Mouse (Mus musculus) cerebellum, adult 9-10 months (tissue): ENCODE data around the gene Gm4737.
"Not testable (repeated sequence)": the region's sequence is repeated elsewhere in the genome, so short reads cannot be mapped to it uniquely, and the experiment has no call there.

ENCODE experiments used
- DNase-seq: peaks from one replicate; pipeline ENCODE4 v3.0.0; 2022

The Gm4737 gene

GRCm38 (mm10) chr16:46154832-46155231 lies at the start of gene Gm4737:
Gene Gm4737, minus strand, starts transcription at chr16:46155077.
- DNase-seq: not testable (repeated sequence)

DNA sequence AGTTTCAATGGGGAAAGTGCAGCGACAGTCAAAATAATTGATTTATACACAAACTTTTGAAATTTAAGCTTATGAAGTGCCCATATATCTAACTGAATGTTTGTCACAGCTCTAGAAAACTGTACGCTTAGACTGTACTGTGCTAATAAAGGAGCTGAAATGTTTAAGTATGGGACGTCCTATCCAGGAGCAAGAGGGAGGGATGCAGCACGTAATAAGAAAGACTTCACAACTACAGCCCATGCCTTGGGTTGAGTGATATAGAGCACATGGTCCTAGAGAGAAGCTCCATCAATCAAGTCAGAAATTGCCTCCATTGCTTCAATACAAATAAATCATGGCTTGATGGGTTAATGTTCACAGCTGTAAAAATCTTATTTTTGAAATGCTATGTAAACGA lies 40.9 kb upstream of the Gm4737 start:
- DNase-seq: no peak

- DNase-seq: no peak
Measured at GRCm38 (mm10) chr16:46183096-46183495, 28.2 kb upstream of the Gm4737 start.

DNA sequence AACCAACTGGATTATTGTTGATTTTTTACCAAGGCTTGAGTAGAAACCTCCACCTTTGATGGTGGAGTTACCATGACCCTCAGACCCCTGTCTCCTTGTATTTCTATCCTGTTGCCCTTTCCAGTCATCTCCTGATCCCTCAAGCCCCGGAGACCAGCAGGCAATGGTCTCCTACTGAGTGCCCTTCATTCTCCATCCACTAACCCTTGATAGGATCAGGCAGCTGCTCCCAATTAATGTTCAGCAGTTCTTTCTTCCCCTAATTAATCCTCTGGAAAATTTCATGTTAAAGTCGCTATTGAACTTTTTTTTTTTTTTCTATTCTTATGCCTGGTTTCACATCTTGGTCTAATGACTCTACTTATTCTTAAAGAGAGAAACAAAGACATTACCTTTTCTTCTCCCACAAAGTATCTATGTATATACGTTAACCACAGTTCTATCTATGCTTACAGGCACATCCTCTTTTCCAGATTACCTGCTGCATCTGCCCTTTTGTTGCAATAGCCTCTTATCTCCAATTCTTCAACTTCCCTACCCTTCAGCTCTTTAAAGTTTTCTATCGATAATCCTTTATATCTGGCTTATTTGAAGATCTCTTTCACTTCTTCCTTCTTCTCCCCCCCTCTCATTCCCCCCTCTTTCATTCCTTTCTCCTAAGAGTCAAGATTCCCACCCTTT lies 23.4 kb upstream of the Gm4737 start:
- DNase-seq: no peak

GRCm38 (mm10) chr16:46173039-46173438 lies 18.2 kb upstream of the Gm4737 start:
- DNase-seq: no peak

DNA sequence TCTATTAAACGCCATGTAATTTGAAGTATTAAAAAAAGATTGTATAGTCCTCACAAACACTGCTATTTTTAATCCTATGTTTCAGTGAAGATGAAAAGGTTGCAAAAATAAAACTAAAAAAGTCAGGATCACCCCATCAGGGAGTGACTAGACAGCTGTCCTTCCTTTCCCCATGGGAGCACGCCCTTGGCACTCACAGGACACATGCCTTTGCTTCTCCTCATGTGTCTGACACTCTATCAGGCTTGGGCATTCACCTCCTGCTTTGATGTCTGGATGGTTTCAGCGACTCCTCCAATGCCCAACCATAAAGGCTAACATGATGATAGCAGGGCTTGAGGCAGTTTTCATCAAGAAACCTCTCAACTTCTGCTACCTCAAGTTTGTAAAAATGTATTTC lies 12.1 kb upstream of the Gm4737 start:
- DNase-seq: no peak

DNA sequence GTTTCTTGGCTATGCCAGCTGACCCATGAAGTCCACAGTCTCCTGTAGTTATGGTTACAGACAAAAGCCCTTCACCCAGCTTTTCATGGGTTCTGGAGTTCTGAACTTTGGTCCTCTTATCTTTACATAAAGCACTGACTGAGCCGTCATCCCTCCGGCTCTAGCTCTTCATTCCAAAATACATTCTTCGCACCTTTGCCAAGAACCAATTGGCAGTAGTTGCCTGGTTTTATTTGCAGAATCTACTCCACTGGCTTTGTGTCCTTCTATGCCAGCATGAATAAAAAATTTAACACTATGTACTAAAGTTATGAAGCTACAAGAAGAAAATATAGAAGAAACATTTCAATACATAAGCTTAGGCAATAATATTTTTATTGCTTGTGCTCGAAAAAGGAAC lies 10.4 kb upstream of the Gm4737 start:
- no peak for DNase-seq

DNA sequence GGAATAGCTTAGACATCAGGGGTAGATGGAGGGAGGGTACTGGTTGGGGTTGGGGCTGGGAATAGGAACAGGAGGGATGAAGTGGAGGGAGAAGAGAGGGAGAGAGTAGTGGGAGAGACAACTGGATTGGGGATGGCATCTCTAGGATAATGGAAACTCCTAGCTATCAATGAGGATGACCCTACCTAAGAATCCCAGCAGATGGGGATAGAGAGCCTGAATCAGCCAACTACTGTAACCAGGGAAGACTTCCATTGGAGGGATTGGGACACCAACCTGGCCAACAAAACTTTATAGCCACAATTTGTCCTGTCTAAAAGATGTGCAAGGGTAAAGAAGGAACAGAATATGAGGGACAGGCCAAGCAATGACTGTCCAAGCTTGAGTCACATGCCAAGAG lies 3.7 kb downstream of the Gm4737 start:
- DNase-seq: no peak

- no peak for DNase-seq
Measured at GRCm38 (mm10) chr16:46148661-46149341, 6.1 kb downstream of the Gm4737 start.

DNA sequence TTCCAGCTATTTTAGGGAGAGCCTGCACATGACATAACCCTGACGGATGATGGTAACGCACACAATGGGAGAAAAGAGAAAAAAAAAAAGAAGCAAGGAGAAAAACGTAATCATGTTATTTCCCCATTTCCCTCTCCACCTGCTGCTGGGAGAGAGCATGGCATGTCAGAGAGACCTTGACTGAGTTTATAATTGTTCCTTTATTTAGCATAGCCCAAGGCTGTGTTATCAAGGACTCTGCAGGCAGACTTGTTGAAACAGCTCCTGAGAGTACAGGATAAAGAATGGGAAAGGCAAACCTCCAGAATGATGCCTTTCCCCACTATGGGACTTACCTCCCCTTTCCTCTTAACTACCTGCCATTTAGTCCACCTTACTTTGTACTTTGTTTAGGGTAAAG lies 7.9 kb downstream of the Gm4737 start:
- no peak for DNase-seq

DNA sequence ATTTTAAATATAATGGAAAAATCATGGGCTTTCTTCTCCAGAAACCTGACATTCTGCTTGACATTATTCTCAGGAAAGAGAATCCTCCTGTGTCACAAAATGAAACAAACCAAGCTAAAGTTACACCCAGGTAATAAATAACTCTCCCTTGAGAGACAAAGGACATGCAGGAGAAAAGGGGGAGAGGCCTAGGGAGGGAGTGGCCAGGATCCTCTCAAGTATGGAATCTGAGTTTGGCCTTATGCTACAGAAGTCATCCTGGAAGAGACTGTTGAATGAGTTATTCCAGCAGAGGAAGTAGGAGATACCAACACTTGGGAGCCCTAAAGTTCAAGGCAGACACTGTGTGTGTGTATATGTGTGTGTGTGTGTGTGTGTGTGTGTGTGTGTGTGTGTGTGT lies 32.6 kb downstream of the Gm4737 start:
- no peak for DNase-seq

GRCm38 (mm10) chr16:46121420-46121819 lies 33.5 kb downstream of the Gm4737 start:
- no peak for DNase-seq

DNA sequence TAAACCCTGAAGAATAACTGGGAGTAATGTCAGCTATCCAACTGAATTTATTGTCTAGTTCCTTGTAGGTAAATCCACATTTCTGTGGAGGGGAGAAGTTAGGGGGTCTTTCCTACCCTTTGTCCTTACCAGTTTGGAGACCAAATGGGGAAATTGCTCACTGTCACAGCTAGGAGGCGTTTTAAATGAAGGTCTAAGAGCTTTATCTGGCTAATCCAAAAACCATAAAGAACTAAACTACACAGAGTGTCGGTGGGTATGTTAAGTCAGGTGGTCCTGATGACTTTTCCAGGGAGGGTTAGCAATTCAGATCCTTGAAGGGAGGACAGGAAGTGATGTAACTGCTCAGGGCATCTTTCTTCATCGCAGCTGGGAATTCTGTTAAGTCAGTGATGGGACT lies 34.3 kb downstream of the Gm4737 start:
- DNase-seq: no peak

- no peak for DNase-seq
Measured at GRCm38 (mm10) chr16:46120020-46120419, 34.9 kb downstream of the Gm4737 start, which contains the start of gene Cd96. Gene Cd96, minus strand, starts transcription at chr16:46120251.

DNA sequence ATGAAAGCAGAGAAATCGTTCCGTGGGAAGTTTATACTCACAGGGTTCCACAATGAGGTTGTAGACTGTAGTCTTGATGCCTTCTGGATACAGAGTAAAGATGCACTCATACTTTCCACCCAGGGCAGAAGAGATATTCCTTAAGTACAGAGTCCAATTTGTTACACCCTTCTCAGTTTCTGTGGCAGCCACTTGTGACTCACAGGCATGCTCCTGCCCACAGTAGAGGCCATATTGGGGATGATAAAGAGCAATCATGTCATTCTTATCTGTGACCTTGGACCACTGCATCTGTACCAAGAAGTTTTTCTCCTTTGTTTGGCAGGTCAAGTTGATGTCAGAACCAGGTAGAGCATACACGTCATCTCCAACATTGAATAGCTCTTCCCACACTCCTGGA lies 37.2 kb downstream of the Gm4737 start:
- DNase-seq: no peak

- DNase-seq: no peak
Measured at GRCm38 (mm10) chr16:46114727-46115126, 40.1 kb downstream of the Gm4737 start.

- DNase-seq: no peak
Measured at GRCm38 (mm10) chr16:46109536-46109935, 45.3 kb downstream of the Gm4737 start.

- DNase-seq: no peak
Measured at GRCm38 (mm10) chr16:46107431-46107830, 47.4 kb downstream of the Gm4737 start.

DNA sequence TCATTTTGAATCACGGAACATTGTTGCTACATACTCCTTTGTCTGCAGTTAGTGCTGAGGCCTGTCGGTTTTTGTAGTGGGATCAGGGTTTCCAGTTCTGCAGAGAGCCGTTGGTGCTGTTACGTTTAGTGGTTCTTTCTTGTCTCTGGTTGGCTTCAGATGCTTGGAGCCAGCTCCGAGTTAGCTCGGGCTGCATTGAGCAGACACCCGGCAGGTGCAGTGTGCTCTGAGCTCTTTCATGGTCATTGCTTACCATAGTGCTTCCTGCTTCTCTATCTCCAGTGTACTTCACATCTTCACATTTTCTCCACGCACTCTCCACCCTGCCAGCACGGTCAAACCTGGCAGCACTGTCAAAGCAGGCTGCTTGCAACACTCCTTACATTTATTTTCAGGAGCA lies 50.4 kb downstream of the Gm4737 start:
- no peak for DNase-seq
